Mouse (Mus musculus) B cell, adult 62 days (primary cell): ENCODE results near the gene Tepsin. TPM values are rescaled to one million over a fixed set of nuclear protein-coding genes. Genes with fewer than 3 reads are reported as not detected.

Source experiments
- total RNA-seq: library from RNA; stranded (reverse); gene quantifications from 4 replicates; pipeline ENCODE4 v1.2.4, GENCODE M21; 2023

Tepsin gene
- total RNA-seq = 15.9 to 20.5 TPM (median 19.4 TPM) in 4 replicates

DNA sequence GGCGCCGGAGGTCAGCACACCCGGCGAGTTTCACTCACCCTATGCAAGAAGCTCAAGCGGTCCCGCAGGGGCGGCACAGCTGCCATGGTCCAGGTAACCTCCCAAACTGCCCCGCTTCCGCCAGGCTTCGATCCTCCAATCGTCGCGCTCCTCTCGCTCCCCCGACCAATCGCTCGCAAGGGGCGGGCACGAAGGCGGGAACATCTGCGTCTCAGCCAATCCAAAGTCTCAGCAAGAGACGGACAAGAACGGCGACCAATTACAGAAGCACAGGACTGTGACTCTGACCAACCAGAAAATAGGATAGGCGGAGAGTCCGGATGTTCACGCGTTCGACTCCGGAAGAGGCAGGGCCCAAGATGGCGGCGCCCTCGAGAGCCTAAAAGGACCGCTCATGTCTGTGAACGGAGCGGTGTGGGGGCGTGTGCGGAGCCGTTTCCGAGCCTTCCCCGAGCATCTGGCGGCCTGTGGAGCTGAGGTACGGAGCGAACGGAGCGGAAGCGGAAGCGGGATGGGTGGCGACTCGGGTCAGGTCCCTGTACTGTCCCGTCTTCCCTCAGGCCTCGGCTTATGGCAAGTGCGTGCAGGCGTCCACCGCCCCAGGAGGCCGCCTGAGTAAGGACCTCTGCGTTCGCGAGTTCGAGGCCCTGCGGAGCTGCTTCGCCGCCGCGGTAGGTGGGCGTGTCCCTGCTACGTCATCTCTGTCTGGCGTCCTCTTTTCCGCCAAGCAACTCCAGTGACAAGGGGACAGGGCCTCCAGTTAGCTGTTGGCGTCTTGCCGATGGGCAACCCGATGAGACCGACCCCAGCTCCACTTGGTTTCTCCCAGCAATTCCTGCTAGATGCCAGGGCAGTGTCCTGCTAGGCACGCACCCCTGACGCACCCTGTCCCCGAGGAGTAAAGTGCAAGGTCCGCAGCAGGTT, at the start of gene Tepsin, which contains the start of gene Ndufaf8:
Gene Tepsin (minus strand): TSS at position 144 of the 924 bp plus-strand sequence.
Gene Ndufaf8 (plus strand): TSS at position 341 of the 924 bp plus-strand sequence.

DNA sequence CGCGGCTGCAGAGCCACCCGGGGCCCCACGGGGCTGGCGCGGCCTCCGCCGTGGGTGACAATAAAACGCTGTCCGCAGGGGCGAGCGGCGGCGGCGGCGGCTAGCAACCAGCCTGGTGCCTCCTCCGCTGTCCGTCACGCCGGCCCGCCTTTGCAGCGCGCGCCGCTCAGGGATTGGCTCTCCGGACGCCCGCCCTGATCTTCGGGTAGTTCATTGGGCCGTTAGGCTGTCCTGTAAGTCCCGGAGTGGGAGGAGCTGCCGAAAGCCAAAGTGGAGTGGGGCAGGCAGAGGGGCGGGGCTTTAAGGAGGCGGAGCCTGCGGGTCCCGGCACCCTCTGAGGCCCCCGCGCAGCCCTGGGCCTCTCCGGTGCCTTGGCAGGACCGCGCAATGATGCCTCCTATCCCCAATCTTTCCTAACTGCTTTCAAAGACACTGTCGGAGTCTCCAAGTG, 11.8 kb downstream of the Tepsin start, which contains the start of gene Cep131:
Gene Cep131 (minus strand): TSS at position 126 of the 451 bp plus-strand sequence.

DNA sequence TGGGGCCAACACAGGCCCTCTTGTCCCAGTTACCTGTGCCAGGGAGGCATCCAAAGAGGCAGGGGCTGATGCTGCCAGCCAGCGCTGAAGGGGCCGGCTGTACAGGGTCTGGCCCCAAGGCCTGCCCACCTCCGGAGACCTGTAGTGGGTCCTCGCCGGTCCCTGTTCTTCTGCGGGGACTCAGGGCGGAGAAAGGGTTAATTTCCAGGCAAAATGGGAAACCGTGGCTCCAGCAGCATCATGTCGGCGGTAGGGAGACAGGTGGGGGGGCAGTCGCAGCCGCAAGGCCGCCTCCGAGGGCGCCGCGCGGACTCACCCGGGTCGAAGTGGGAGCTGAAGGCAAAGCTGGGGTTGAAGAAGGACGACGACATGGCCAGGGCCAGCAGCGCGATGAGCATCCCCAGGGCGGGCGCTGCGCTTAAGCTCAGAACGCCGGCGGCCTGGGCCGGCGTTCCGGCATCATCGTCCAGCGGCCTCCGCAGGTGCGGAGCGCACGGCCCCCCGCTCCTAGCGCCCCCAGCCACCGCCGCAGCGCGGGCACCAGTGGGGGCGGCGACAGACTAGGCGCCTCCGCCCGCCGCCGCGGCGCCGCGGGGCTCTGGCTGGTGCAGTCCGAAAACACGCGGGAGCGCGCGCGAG, 51.9 kb downstream of the Tepsin start, which contains the start of gene Aatk:
Gene Aatk (minus strand): TSS at position 615 of the 639 bp plus-strand sequence.

Other genes with a start within 250 kb of the Tepsin start
- 24.3 to 34.3 TPM (median 28.6 TPM) in 4 replicates for gene Chmp6, start 185.3 kb downstream of the Tepsin start, total RNA-seq
- 21.6 to 27.4 TPM (median 24.2 TPM) in 4 replicates for gene Baiap2, start 156.0 kb downstream of the Tepsin start, total RNA-seq
- gene Aatk, start 51.6 kb downstream of the Tepsin start, total RNA-seq = 0.12 to 0.24 TPM (median 0.14 TPM) in 3 of 4 replicates, not detected in the other
- 16.3 to 18.8 TPM (median 17.4 TPM) in 4 replicates for gene Cep131, start 11.9 kb downstream of the Tepsin start, total RNA-seq
- gene Ndufaf8, start 197 bp upstream of the Tepsin start, total RNA-seq = 28.1 to 38.5 TPM (median 32.8 TPM) in 4 replicates
- 89.6 to 117 TPM (median 102 TPM) in 4 replicates for gene Slc38a10, start 52.6 kb upstream of the Tepsin start, total RNA-seq
- gene Bahcc1, start 134.2 kb upstream of the Tepsin start, total RNA-seq = 0.12 to 0.75 TPM (median 0.14 TPM) in 3 of 4 replicates, not detected in the other
- 1,282 to 1,325 TPM (median 1,304 TPM) in 4 replicates for gene Actg1, start 249.8 kb upstream of the Tepsin start, total RNA-seq